Mouse (Mus musculus) ES-Bruce4 (cell line): Measurements from ENCODE around the gene Ifit1bl2. TPM values are rescaled to one million over a fixed set of nuclear protein-coding genes. Genes with fewer than 3 reads are reported as not detected.
"Not testable (repeated sequence)": the region's sequence is repeated elsewhere in the genome, so short reads cannot be mapped to it uniquely, and the experiment has no call there.

Experiments
- H3K27ac ChIP-seq: 2 replicates; pipeline ENCODE4 v1.5.1; 2012; ENCODE audit warnings: low read length, inconsistent platforms; ENCODE audit not compliant: insufficient read depth
- H3K27me3 ChIP-seq: 2 replicates; pipeline ENCODE4 v1.6.1; 2012; ENCODE audit warnings: mild to moderate bottlenecking, low read length, inconsistent platforms; ENCODE audit not compliant: control insufficient read depth, poor library complexity, insufficient read depth, severe bottlenecking
- H3K36me3 ChIP-seq: 2 replicates; pipeline ENCODE4 v1.6.1; 2012; ENCODE audit warnings: inconsistent platforms, mild to moderate bottlenecking, low read length, moderate library complexity; ENCODE audit not compliant: control insufficient read depth, poor library complexity, insufficient read depth, severe bottlenecking
- H3K4me1 ChIP-seq: one replicate; pipeline ENCODE4 v1.8.1; 2011; ENCODE audit warnings: low read length; ENCODE audit not compliant: control insufficient read depth, insufficient read depth
- H3K4me3 ChIP-seq: 2 replicates; pipeline ENCODE4 v1.5.1; 2011; ENCODE audit warnings: low read depth, mild to moderate bottlenecking, low read length
- H3K9ac ChIP-seq: 2 replicates; pipeline ENCODE4 v1.6.1; 2012; ENCODE audit warnings: low read depth, mild to moderate bottlenecking, inconsistent platforms; ENCODE audit not compliant: poor library complexity, severe bottlenecking
- H3K9me3 ChIP-seq: replicated peaks from 2 replicates; pipeline ENCODE4 v1.6.1; 2012; ENCODE audit warnings: mild to moderate bottlenecking, low read length, inconsistent platforms; ENCODE audit not compliant: control insufficient read depth, poor library complexity, insufficient read depth, severe bottlenecking
- CTCF ChIP-seq: IDR thresholded peaks from one replicate; pipeline ENCODE4 v1.8.1; 2011; ENCODE audit warnings: low read depth, low read length
- EP300 ChIP-seq: IDR thresholded peaks from 2 replicates; pipeline ENCODE4 v1.6.1; 2011; ENCODE audit warnings: low read depth, low read length; ENCODE audit not compliant: insufficient read depth
- POLR2A ChIP-seq: IDR thresholded peaks from one replicate; pipeline ENCODE4 v1.8.1; 2011; ENCODE audit warnings: low read length; ENCODE audit not compliant: insufficient read depth
- polyA plus RNA-seq: library from polyadenylated mRNA; stranded (reverse); fragments of >200 nt; gene quantifications from 2 replicates; pipeline ENCODE4 v1.2.4, GENCODE M21; 2011; ENCODE audit warnings: low read depth; ENCODE audit not compliant: missing spikeins, insufficient read depth, insufficient read length

The Ifit1bl2 gene
- polyA plus RNA-seq, 1 experiment, result not detected

GRCm38 (mm10) chr19:34662740-34663139 is 22.2 kb upstream of the Ifit1bl2 start:
- no peaks in the 10 kb centered on the region for H3K36me3 ChIP-seq
- no peak overlapping the region for H3K27ac ChIP-seq
- H3K27me3 ChIP-seq, result no peaks in the 10 kb centered on the region
- no peak overlapping the region for H3K9ac ChIP-seq
- no peaks in the 10 kb centered on the region for H3K9me3 ChIP-seq
- TF ChIP-seq EP300 (no peak), CTCF (no peak), POLR2A (no peak)
- H3K4me3 ChIP-seq, result no peak overlapping the region
- no peaks in the 10 kb centered on the region for H3K4me1 ChIP-seq

- Histone ChIP-seq H3K4me3 (peak overlapping the region; percentile 50; the same call in 1 of the 2 replicates), H3K27ac (no peak overlapping the region), H3K4me1 (no peaks in the 10 kb centered on the region), H3K27me3 (no peaks in the 10 kb centered on the region), H3K9me3 (no peaks in the 10 kb centered on the region), H3K9ac (no peak overlapping the region), H3K36me3 (no peaks in the 10 kb centered on the region)
- TF ChIP-seq POLR2A (no peak), EP300 (no peak), CTCF (peak; percentile 12)
Measured at GRCm38 (mm10) chr19:34662067-34662507, 21.5 kb upstream of the Ifit1bl2 start.

GRCm38 (mm10) chr19:34656511-34657298 is 16.2 kb upstream of the Ifit1bl2 start:
- TF ChIP-seq POLR2A (no peak), CTCF (no peak), EP300 (no peak)
- H3K27ac ChIP-seq, result peak overlapping the region; percentile 89; the same call in 1 of the 2 replicates
- no peaks in the 10 kb centered on the region for H3K9me3 ChIP-seq
- H3K4me1 ChIP-seq, result peaks cover 2% of the 10 kb centered on the region
- H3K27me3 ChIP-seq, result no peaks in the 10 kb centered on the region
- no peak overlapping the region for H3K9ac ChIP-seq
- no peaks in the 10 kb centered on the region for H3K36me3 ChIP-seq
- H3K4me3 ChIP-seq, result no peak overlapping the region

GRCm38 (mm10) chr19:34655227-34655805 is 14.8 kb upstream of the Ifit1bl2 start:
- Histone ChIP-seq H3K4me1 (peaks cover 2% of the 10 kb centered on the region), H3K27me3 (no peaks in the 10 kb centered on the region), H3K27ac (peak overlapping the region; percentile 89), H3K9ac (no peak overlapping the region), H3K4me3 (no peak overlapping the region), H3K36me3 (no peaks in the 10 kb centered on the region), H3K9me3 (no peaks in the 10 kb centered on the region)
- TF ChIP-seq CTCF (no peak), POLR2A (no peak), EP300 (peak; percentile 78; the same call in 1 of the 2 replicates)

- Histone ChIP-seq H3K27me3 (no peaks in the 10 kb centered on the region), H3K9ac (no peak overlapping the region), H3K36me3 (no peaks in the 10 kb centered on the region), H3K9me3 (no peaks in the 10 kb centered on the region), H3K4me3 (no peak overlapping the region), H3K4me1 (peaks cover 2% of the 10 kb centered on the region), H3K27ac (no peak overlapping the region)
- no peak for TF ChIP-seq EP300
- TF ChIP-seq POLR2A, result no peak
- no peak for TF ChIP-seq CTCF
Measured at GRCm38 (mm10) chr19:34650997-34651396, 10.5 kb upstream of the Ifit1bl2 start.

GRCm38 (mm10) chr19:34650276-34650675 is 9.7 kb upstream of the Ifit1bl2 start:
- H3K4me3 ChIP-seq, result no peak overlapping the region
- no peak overlapping the region for H3K27ac ChIP-seq
- TF ChIP-seq POLR2A (no peak), CTCF (no peak), EP300 (no peak)
- H3K9ac ChIP-seq, result no peak overlapping the region
- H3K9me3 ChIP-seq, result no peaks in the 10 kb centered on the region
- peaks cover 2% of the 10 kb centered on the region for H3K4me1 ChIP-seq
- no peaks in the 10 kb centered on the region for H3K27me3 ChIP-seq
- H3K36me3 ChIP-seq, result no peaks in the 10 kb centered on the region

- not testable (repeated sequence) for H3K4me3 ChIP-seq, H3K27ac ChIP-seq, H3K9me3 ChIP-seq, H3K27me3 ChIP-seq, H3K36me3 ChIP-seq, H3K4me1 ChIP-seq, H3K9ac ChIP-seq
Measured at GRCm38 (mm10) chr19:34647630-34648029, 7.1 kb upstream of the Ifit1bl2 start.
